Mouse (Mus musculus) lung, adult 2 months (tissue): ENCODE data around the gene Trim71.

ENCODE experiments used
- CTCF ChIP-seq: fragments of 200-500 bp; IDR thresholded peaks from 2 replicates; pipeline ENCODE4 v1.5.1; 2011; ENCODE audit warnings: mild to moderate bottlenecking, low read length, control low read depth; ENCODE audit not compliant: insufficient read depth
- POLR2A ChIP-seq: fragments of 200-500 bp; IDR thresholded peaks from 2 replicates; pipeline ENCODE4 v1.6.1; 2011; ENCODE audit warnings: low read depth, mild to moderate bottlenecking, control low read depth, low read length, borderline replicate concordance; ENCODE audit errors: extremely low read depth

DNA sequence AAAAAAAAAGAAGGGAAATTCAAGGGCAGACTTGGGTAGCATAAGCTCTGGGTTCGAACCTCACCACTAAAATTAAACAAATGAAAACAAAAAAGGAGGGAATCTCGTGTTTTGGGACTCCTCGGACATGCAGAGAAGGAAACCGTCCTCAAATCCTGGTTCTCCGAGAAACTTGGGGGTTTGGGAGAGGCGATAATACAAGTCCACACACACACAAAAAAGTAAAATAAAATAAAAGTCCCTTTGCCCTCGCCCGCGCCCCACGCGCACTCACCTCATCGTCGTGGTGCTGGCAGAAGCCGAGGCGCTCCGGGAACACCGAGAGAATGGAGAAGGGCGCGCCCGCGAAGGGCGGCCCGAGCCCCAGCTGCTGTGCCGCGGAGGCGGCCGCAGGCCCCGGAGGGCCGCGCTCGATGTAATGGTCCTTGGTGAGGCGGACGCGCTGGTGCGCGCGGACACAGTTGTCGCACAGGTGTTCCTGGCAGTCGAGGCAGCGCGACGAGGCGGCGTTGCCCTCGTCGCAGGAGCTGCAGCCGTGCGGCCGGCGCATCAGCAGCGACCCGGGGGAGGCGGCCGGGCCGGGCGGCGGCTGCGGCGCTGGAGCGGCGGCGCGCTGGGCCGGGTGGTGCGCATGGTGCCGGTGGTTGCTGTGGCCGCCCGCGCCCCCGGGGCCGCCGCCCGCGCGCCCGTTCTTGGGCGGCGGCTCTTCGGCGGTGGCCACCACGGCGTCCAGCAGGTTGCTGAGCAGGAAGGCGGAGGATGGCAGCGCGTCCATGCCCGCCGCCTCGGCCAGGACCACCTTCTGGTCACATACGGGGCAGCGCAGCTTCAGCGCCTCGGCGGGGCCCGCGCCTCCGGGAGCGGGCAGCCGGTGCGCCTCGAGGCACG, 1.9 kb downstream of the Trim71 start:
- TF ChIP-seq CTCF (no peak), POLR2A (no peak)
